Mouse (Mus musculus) adrenal gland, adult 18-20 months (tissue): ENCODE results near the gene Zfr. TPM values are rescaled to one million over a fixed set of nuclear protein-coding genes. Genes with fewer than 3 reads are reported as not detected.

ENCODE experiments used
- DNase-seq, 2 experiments: peaks; one replicate each; pipeline ENCODE4 v3.0.0; 2021 to 2022; ENCODE audit warnings: low spot score in 2 of 2
- long read RNA-seq, 2 experiments: library from polyadenylated mRNA; stranded (forward); transcript quantifications; one replicate each; pipeline ENCODE4 v2.0.0; 2021
- total RNA-seq, 2 experiments: library from RNA; stranded (reverse); gene quantifications; 1 replicate in 1 of 2; 2 replicates in 1 of 2; pipeline ENCODE4 v1.2.3; 2021

Zfr gene
- total RNA-seq = 100 to 1,000 TPM; 178 to 179 TPM
- long read RNA-seq, experiment 1, full-length matches to known transcripts = 57 of 113 reads
- long read RNA-seq, experiment 1, partial matches to known transcripts = 24 of 113 reads
- long read RNA-seq, experiment 1, other reads (novel, unspliced or antisense) = 32 of 113 reads
- long read RNA-seq, experiment 2, full-length matches to known transcripts = 20 of 60 reads
- long read RNA-seq, experiment 2, partial matches to known transcripts = 30 of 60 reads
- long read RNA-seq, experiment 2, other reads (novel, unspliced or antisense) = 10 of 60 reads

GRCm38 (mm10) chr15:12117242-12118092, at the start of gene Zfr:
Gene Zfr, plus strand, starts transcription at chr15:12117831.
- DNase-seq = peak; percentile 90 to 94

DNA sequence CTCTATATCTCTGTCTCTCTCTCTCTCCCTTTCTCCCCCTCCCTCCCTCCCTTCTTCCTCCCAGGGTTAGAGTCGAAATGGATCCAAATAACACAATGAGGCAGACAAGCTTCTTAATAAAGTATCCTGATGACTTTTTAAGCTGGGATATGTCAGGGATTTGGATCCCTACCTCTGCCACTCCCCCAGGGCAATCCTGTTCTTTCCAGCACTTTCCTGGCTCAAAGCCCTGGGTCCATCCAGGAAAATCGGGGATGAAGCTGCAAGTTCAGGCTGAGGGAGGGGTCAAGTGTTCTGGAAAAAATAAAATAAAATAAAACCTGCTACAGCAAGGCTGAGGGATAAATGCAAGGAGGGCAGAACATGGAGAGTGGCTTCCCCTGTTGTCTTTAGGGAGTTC, 49.7 kb upstream of the Zfr start:
- no peak for DNase-seq

GRCm38 (mm10) chr15:12068395-12069218, 49.0 kb upstream of the Zfr start:
- no peak for DNase-seq

DNA sequence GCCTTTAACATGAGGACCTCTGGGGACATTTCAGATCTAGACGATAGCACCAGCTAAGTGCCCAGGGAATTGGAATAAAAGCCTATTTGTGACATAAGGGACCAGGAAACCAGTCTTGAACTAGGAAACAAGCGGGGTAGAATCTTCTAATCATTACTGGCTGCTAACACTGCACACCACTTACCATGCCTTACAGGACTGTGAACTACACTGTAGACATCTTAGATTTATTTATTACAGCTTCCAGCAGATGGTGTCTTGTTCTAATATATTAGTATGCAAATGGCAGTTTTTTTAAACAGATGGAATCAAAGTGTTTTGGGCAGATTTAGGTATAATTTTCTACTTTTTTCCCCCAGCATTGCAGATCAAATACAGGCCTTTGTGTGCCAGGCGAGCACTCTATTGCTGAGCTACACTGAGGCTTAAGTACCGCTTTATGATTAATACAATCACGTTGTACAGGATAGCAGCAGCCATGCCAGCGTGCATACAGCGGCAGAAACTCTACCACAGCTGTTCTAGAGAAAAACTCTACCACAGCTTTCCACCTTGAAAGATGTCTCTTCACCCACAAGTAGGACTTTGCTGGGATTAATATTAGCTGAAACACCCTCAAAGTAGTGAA, 44.8 kb upstream of the Zfr start:
- no peak for DNase-seq

DNA sequence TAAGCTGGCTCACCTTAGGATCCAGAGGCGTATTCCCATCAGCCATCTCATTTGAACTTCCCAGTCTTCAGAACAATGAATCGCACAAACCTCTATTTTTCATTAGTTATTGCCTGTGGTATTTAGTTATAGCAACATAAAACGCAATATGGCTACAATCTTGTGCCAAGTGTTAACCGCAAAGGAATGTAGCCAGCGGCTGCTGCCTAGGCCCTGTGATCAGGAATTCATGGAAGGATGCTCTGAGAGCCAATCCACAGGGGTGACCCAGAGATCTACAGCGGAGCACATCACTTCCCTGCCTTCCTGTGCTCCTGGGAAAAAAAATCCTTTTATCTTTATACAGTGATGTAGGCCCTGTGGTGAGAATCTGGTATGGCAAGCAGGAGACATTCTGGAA, 43.2 kb upstream of the Zfr start:
- no peak for DNase-seq

GRCm38 (mm10) chr15:12082344-12082743, 35.3 kb upstream of the Zfr start:
- no peak for DNase-seq

DNA sequence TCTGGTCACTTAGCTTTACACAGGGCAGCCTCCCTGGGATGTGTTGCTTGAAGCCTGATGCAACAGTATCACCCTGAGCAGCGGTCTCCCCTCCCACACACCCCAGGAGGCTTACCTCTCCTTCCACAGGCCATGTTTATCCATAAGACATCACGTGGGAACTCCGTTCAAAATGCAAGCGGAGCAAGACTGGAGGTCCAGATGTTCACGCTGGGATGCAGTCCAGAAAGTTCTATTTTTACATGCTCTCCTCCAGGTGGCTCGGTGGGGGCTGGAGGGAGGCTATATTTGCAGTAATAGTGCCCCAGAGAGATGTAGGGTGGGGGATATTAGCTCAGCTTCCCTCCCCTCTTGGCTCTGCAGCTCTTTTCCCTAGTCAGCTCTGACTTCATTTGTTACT, 33.5 kb upstream of the Zfr start:
- no peak for DNase-seq

DNA sequence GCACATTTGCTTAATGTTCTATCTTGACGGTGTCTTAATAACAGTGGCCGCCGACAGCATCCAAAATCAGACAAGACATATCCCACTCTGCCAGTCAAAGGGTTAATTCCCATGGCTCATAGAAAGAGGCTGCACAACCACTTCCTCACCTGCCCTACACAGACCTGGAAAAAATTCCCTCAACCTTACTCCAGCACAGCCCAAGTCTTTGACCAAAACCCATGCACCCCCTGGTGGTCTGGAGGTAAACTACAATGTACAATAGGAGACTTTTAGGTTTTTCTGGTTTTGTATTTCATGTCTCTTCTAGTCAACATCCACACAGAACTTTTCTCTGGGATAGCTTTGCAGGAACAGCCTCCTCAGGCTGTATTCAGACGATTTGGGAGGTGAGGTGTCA, 32.8 kb upstream of the Zfr start:
- DNase-seq = peak; percentile 43 to 46

- DNase-seq = no peak
Measured at GRCm38 (mm10) chr15:12087634-12088033, 30.0 kb upstream of the Zfr start.

- DNase-seq = no peak
Measured at GRCm38 (mm10) chr15:12088091-12088490, 29.5 kb upstream of the Zfr start.

- no peak for DNase-seq
Measured at GRCm38 (mm10) chr15:12090087-12090486, 27.5 kb upstream of the Zfr start.

GRCm38 (mm10) chr15:12090981-12091669, 26.5 kb upstream of the Zfr start:
- no peak for DNase-seq

DNA sequence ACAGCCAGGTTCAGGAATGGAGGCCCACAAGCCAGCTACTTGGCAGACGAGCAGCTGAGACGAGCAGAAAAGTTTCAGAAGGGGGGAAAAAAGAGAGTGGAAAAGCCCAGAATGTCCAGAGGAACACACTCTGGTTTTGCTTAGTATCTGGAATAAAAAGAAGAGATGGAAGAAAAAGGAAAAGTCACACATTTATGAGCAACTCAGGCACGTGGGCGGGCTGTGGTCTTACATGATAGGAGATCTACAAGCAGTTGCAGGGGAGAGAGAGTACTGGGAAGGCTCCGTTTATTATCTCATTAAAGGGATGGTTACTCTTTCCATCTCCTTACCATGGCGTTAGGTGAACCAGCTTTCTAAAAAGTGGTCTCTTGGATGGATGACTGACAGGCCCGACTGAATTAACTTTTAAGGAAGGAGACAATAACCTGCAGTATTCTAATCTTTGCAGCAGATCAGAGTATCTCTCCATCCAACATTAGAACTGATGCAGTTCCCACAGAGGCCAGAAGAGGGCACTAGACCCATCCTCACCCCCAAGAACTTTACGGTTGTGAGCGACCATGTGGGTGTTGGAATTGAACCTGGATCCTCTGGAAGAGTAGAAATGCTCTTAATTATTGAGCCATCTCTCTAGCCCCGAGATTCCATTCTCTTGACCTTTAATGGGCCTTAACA, 25.7 kb upstream of the Zfr start:
- peak; percentile 49 to 65 for DNase-seq

DNA sequence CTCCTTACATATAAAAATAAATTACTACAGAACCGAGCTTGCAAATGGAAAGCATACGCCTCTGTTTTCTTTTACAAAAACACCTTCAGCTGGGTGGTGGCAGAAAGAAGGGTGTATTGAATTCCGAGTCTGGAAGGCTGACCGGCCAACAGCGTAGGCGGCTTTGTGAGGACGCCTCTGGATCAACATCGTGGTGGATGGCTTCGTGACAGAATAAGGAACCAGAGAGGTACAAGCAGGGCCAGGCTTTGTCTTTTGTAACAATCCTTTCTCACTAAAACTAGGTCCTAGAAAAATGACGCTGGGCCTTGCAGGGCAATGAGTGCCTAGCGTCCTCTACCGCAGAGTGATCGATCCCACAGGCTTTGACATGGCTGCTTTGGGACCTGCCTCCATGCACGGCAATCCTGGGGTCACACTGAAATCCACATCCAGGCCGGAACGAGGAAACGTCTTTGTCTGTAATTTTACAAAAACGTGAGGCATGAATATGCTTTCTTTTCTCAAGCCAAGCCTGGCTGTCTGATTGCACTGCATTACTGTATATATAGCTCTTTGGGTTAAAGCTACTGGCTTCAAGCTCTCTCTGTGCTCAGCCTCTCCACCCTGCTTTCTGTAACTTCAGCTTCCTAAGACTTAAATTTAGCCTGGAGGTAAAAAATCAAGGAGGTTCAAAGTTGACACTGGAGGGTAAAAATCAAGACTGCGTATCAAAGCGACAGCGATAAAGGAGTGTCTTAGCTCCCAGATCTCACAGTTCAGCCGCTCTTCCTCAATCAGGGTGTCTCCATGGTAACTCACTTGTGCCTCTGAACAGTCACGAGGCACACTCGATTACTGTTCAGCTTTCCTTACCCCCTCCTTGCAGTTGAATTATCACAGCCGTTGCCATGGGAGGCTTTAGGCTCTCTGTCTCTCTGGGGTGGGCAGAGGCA, 24.3 kb upstream of the Zfr start:
- no peak for DNase-seq

DNA sequence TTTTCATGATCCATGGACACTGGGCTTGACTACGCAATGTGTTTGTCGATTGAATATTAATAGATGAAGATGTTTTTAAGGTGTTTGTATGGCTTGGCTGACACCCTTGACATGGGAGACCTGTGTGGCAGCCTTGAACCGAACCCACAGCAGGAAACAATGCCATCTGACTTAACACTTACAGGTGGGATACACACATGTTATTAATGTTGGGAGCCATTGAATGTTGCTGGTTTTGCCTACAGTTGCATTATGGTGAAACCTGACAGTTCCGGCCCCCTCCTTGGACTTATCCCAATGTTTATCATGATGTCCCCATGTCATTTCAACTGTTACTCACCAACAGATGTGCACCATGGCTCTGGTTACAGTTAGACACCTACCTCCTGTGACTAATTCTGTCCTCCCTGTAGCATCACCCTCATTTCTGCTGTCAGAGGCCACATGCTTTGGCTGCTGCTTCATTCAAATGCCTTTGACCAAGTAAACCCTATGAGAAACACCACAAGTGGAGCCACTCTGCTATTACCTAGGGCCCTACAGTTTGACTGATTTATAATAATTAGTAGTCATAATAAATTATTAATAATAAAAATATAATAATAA, 23.6 kb upstream of the Zfr start:
- no peak for DNase-seq

- no peak for DNase-seq
Measured at GRCm38 (mm10) chr15:12096447-12096846, 21.2 kb upstream of the Zfr start.

GRCm38 (mm10) chr15:12097344-12097743, 20.3 kb upstream of the Zfr start:
- DNase-seq = no peak

DNA sequence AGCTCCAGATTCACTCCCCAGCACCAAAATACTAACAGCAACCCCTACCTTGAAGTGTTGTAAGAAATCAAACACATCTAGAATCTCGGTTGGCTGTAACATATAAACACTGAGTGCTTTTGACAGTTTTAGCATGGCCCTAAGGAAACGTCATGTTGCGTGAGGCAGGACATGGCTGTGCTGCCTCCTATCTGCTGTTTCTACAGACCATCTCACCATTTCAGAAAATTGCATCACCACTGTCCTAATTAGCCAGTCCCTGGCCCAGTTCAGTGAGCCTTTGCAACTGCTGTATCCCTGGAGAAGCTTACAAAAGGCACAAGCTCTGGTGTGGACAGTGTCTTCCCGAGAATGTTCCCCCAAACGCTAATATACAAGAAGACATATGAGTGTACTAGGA, 16.7 kb upstream of the Zfr start:
- DNase-seq = no peak
